In the genomic region with DNA sequence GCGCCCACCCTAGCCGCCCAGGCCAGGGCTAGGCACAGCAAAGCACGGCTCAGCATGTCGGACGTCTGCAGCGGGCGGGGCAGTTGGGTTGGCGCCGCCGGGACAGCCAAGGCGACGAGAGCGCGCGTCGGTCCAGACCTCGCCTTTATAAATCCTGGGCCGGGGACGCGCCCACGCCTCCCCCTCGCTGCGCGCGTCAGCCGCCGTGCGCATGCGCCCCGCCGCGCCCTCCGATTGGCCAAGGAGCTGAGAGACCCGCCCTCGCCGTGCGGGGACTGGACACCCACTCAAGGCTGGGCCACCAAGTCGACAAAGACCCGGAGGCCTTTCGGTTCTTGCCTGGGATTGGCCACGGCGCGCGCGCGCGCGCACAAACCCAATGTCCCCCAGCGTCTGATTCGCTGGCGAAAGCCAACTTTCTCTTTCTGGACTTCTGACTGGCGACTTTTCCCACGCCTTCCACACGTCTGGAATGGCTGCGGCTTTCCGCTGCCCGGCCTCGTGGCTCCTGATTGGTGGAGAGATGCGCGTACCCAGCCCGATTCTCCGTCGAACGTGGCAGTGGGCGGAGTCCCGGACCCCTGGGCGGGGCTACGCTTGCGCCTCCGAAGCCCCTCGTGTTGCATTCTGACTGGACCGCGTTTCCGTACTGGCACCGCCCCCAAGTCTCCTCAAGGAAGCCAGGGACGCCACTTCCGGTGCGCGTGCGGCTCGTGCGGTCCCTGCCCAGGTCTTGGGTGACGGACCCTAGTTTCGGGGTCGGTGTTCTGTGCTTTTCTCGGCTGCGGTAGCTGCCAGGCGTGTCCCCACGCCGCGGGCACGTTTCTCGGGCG, we compare ENCODE assay signal across 8 mouse cellular contexts. TPM values are rescaled to one million over a fixed set of nuclear protein-coding genes. Genes with fewer than 3 reads are reported as not detected.
DNase-seq lines count a peak whose midpoint lies in the region; ATAC-seq lines count a peak whose summit lies in the region.

TSS of gene P4hb (minus strand) at position 502 of the 833 bp plus-strand sequence.

- DNase-seq in R1 (ENCODE audit: low read depth, low spot score) = peak; percentile 99
- peak; percentile 100 for DNase-seq in cerebellum, postnatal 25 days
- DNase-seq in frontal cortex, postnatal 25 days (ENCODE audit: low spot score in 2 of 2) = peak; percentile 98 to 99
- peak; percentile 99 for DNase-seq in hindbrain, embryonic 14.5 days (ENCODE audit: low spot score)
- peak; percentile 100 for DNase-seq in layer of hippocampus, postnatal 36 days
- peak; percentile 99 for DNase-seq in lung, postnatal 36 days
- DNase-seq in retina, postnatal 1 day = peak; percentile 100
- peak; percentile 98 to 100 for DNase-seq in urinary bladder, adult 18-20 months (ENCODE audit: low spot score in 2 of 2)

- H3K27me3 ChIP-seq in hindbrain, embryonic 14.5 days (ENCODE audit: control insufficient read depth, insufficient read depth, low read length) = no peaks in the 10 kb centered on the region

- H3K36me3 ChIP-seq in hindbrain, embryonic 14.5 days (replicated peaks; ENCODE audit: control insufficient read depth, insufficient read depth) = peaks cover 47% of the 10 kb centered on the region

- H3K4me2 ChIP-seq in hindbrain, embryonic 14.5 days (replicated peaks) = peak within 1 kb of the TSS; percentile 96

- under 1% methylated on average over 94 of the region's 94 CpGs for WGBS in hindbrain, embryonic 14.5 days

- peak within 1 kb of the TSS; percentile 63 for H3K4me3 ChIP-seq in hindbrain, embryonic 14.5 days (replicated peaks; ENCODE audit: low read length)

- peaks cover 22% of the 10 kb centered on the region for H3K4me1 ChIP-seq in hindbrain, embryonic 14.5 days (replicated peaks; ENCODE audit: control insufficient read depth, insufficient read depth, low read length)

- peak within 1 kb of the TSS; percentile 87 for H3K27ac ChIP-seq in hindbrain, embryonic 14.5 days

- H3K9me3 ChIP-seq in hindbrain, embryonic 14.5 days (ENCODE audit: control insufficient read depth, low read length) = no peaks in the 10 kb centered on the region

- H3K9ac ChIP-seq in hindbrain, embryonic 14.5 days = peak within 1 kb of the TSS; percentile 84

- peak; percentile 97 for ATAC-seq in hindbrain, embryonic 14.5 days (ENCODE audit: low FRiP score)

RNA-seq across cellular contexts. Expression of gene P4hb, which starts in this region (rescaled TPM):
- 295 and 326 TPM in 2 replicates for polyA plus RNA-seq in hindbrain, embryonic 14.5 days (2014; fragmentation: Nextera tagmentation; extraction: Ambion mirVana)
- 100 to 1,000 TPM; 118 to 122 TPM for total RNA-seq in layer of hippocampus, postnatal 36 days (2021)

Comparison
In these comparisons a context has a peak if more than half of its experiments do, and no peak if none do; other contexts are left out.
1. Peak in every context shown above with its lines: DNase-seq, ATAC-seq, H3K4me3 ChIP-seq and H3K27ac ChIP-seq.